Mouse (Mus musculus): ENCODE data around the gene Clip2.
"Not testable (repeated sequence)": the region's sequence is repeated elsewhere in the genome, so short reads cannot be mapped to it uniquely, and the experiment has no call there.

- not testable (repeated sequence) for TF ChIP-seq POLR2A (IDR thresholded peaks at IDR 0.05; ENCODE audit: insufficient read length, low read depth); POLR2AphosphoS2 (IDR thresholded peaks at IDR 0.05; ENCODE audit: insufficient read length, low read depth); SRF (IDR thresholded peaks at IDR 0.05; ENCODE audit: control insufficient read depth, insufficient read length, low read depth); CEBPB (IDR thresholded peaks at IDR 0.05; ENCODE audit: insufficient read depth, poor library complexity, severe bottlenecking); USF1 (IDR thresholded peaks at IDR 0.05; ENCODE audit: low read depth); TCF12 (IDR thresholded peaks at IDR 0.05; ENCODE audit: insufficient read depth, poor library complexity, severe bottlenecking); MAX (IDR thresholded peaks at IDR 0.05; ENCODE audit: low read depth); REST (IDR thresholded peaks at IDR 0.05; ENCODE audit: insufficient read depth, insufficient read length); E2F4 (IDR thresholded peaks at IDR 0.05; ENCODE audit: insufficient read depth); MYOD1 (IDR thresholded peaks at IDR 0.05; ENCODE audit: control insufficient read depth in 1 of 3, insufficient read length in 2 of 3, low read depth in 2 of 3); MYOG (IDR thresholded peaks at IDR 0.05; ENCODE audit: control insufficient read depth in 1 of 3, insufficient read depth in 1 of 3, insufficient read length in 2 of 3, low read depth in 2 of 3)
These were observed 76.5 kb downstream of the Clip2 start for GRCm38 (mm10) chr5:134475686-134476085.
